8 mouse cellular contexts compared by ENCODE assay signal in genomic region chr4:136470347-136471071, GRCm38 (mm10). TPM values are rescaled to one million over a fixed set of nuclear protein-coding genes. Genes with fewer than 3 reads are reported as not detected.
DNase-seq lines count a peak whose midpoint lies in the region; ATAC-seq and TF ChIP-seq lines count a peak whose summit lies in the region.

No protein-coding gene starts in this region.

- peaks cover 6% of the 10 kb centered on the region; the same call in 1 of the 2 replicates for H3K79me2 ChIP-seq in liver, adult 2 months (ENCODE audit: control insufficient read depth, insufficient read depth, low read length)

- H3K9me3 ChIP-seq in intestine, embryonic 16.5 days (ENCODE audit: control insufficient read depth, low read length), result no peaks in the 10 kb centered on the region
- H3K9me3 ChIP-seq in midbrain, postnatal 0 days (ENCODE audit: low read length), result no peaks in the 10 kb centered on the region

- H3K9ac ChIP-seq in intestine, embryonic 16.5 days (ENCODE audit: low read depth, low read length), result peak overlapping the region; percentile 96
- peak overlapping the region; percentile 98 for H3K9ac ChIP-seq in liver, adult 2 months (ENCODE audit: low read depth, low read length)
- peak overlapping the region; percentile 85 for H3K9ac ChIP-seq in midbrain, postnatal 0 days (replicated peaks; ENCODE audit: low read length, poor library complexity, severe bottlenecking)

- peaks cover 6% of the 10 kb centered on the region; the same call in 1 of the 2 replicates for H3K27me3 ChIP-seq in thymus, adult 2 months (ENCODE audit: control insufficient read depth, insufficient read depth, low read length)
- no peaks in the 10 kb centered on the region for H3K27me3 ChIP-seq in intestine, embryonic 16.5 days (replicated peaks; ENCODE audit: control insufficient read depth, insufficient read depth, low read length)
- H3K27me3 ChIP-seq in liver, adult 2 months (ENCODE audit: control insufficient read depth, insufficient read depth, low read length), result no peaks in the 10 kb centered on the region
- no peaks in the 10 kb centered on the region for H3K27me3 ChIP-seq in midbrain, postnatal 0 days (ENCODE audit: insufficient read depth, low read length)

- under 1% methylated on average over 58 of the region's 58 CpGs for WGBS in thymus, adult 2 months
- under 1% methylated on average over 58 of the region's 58 CpGs for WGBS in intestine, embryonic 16.5 days
- under 1% methylated on average over 57 of the region's 58 CpGs for WGBS in liver, adult 2 months
- WGBS in midbrain, postnatal 0 days, result under 1% methylated on average over 50 of the region's 58 CpGs

- 0 out of 2 replicates have a peak, but pooled peaks have one; percentile 7 for TF ChIP-seq CTCF in thymus, adult 2 months (IDR thresholded peaks at IDR 0.05; ENCODE audit: borderline replicate concordance, control insufficient read depth, extremely low read depth, insufficient read depth, low read length, poor library complexity)
- TF ChIP-seq CTCF in liver, adult 2 months (IDR thresholded peaks at IDR 0.05; ENCODE audit: low read depth, low read length), result no peak
- no peak for TF ChIP-seq CTCF in midbrain, postnatal 0 days (IDR thresholded peaks at IDR 0.05)

- no peak for TF ChIP-seq POLR2A in thymus, adult 2 months (IDR thresholded peaks at IDR 0.05; ENCODE audit: control insufficient read depth, extremely low read depth, insufficient read depth, low read length, poor library complexity)
- TF ChIP-seq POLR2A in liver, adult 2 months (IDR thresholded peaks at IDR 0.05; ENCODE audit: extremely low read depth, insufficient read depth, low read length), result no peak

- peak; percentile 24 for DNase-seq in thymus, adult 2 months
- no peak for DNase-seq in thymus, adult 18-20 months
- peak; percentile 63 to 65 for DNase-seq in cerebellum, postnatal 36 days
- DNase-seq in gastrocnemius, postnatal 4 days (ENCODE audit: low spot score in 2 of 2), result peak; percentile 38 to 56
- peak; percentile 41 for DNase-seq in liver, adult 2 months (ENCODE audit: extremely low read depth, low read depth, low spot score)
- DNase-seq in midbrain, postnatal 0 days (ENCODE audit: low spot score), result peak; percentile 50
- DNase-seq in thymus, postnatal 14 days, result peak; percentile 34

- no peak overlapping the region for H3K27ac ChIP-seq in thymus, adult 2 months (ENCODE audit: control insufficient read depth, insufficient read depth, low read length)
- H3K27ac ChIP-seq in intestine, embryonic 16.5 days (ENCODE audit: low read length), result peak overlapping the region; percentile 98
- peak overlapping the region; percentile 41 for H3K27ac ChIP-seq in liver, adult 2 months (replicated peaks; ENCODE audit: insufficient read depth, low read depth, low read length)
- peak overlapping the region; percentile 90 for H3K27ac ChIP-seq in midbrain, postnatal 0 days (ENCODE audit: low read depth, low read length)

- peak overlapping the region; percentile 55 for H3K4me3 ChIP-seq in thymus, adult 2 months (ENCODE audit: control insufficient read depth, insufficient read depth, low read length)
- peak overlapping the region; percentile 96 for H3K4me3 ChIP-seq in intestine, embryonic 16.5 days (ENCODE audit: low read length)
- peak overlapping the region; percentile 94 for H3K4me3 ChIP-seq in liver, adult 2 months (ENCODE audit: insufficient read depth, low read depth, low read length)
- peak overlapping the region; percentile 94 for H3K4me3 ChIP-seq in midbrain, postnatal 0 days (ENCODE audit: low read depth, low read length)

- peaks cover 6% of the 10 kb centered on the region; the same call in 1 of the 2 replicates for H3K4me1 ChIP-seq in thymus, adult 2 months (replicated peaks; ENCODE audit: control insufficient read depth, insufficient read depth, low read length)
- peaks cover 35% of the 10 kb centered on the region for H3K4me1 ChIP-seq in intestine, embryonic 16.5 days (ENCODE audit: control insufficient read depth, insufficient read depth, low read length)
- peaks cover 3% of the 10 kb centered on the region; the same call in 1 of the 2 replicates for H3K4me1 ChIP-seq in liver, adult 2 months (ENCODE audit: control insufficient read depth, insufficient read depth, low read length)
- H3K4me1 ChIP-seq in midbrain, postnatal 0 days (ENCODE audit: insufficient read depth, low read length), result peaks cover 4% of the 10 kb centered on the region

- H3K4me2 ChIP-seq in intestine, embryonic 16.5 days (ENCODE audit: low read depth, low read length), result peak overlapping the region; percentile 74
- peak overlapping the region; percentile 63 for H3K4me2 ChIP-seq in midbrain, postnatal 0 days (ENCODE audit: low read depth, low read length, poor library complexity, severe bottlenecking)

- peak; percentile 12 for ATAC-seq in intestine, embryonic 16.5 days
- ATAC-seq in midbrain, postnatal 0 days (ENCODE audit: low FRiP score), result peak; percentile 10; the same call in 1 of the 2 replicates

- H3K36me3 ChIP-seq in thymus, adult 2 months (ENCODE audit: control insufficient read depth, insufficient read depth, low read length), result no peaks in the 10 kb centered on the region
- no peaks in the 10 kb centered on the region for H3K36me3 ChIP-seq in intestine, embryonic 16.5 days (ENCODE audit: control insufficient read depth, insufficient read depth, low read length)
- no peaks in the 10 kb centered on the region for H3K36me3 ChIP-seq in liver, adult 2 months (ENCODE audit: control insufficient read depth, insufficient read depth, low read length)
- H3K36me3 ChIP-seq in midbrain, postnatal 0 days (ENCODE audit: insufficient read depth, low read length), result no peaks in the 10 kb centered on the region

RNA-seq across cellular contexts. Expression of gene Luzp1, which starts 0.9 kb away (rescaled TPM):
- 4.1 and 5.0 TPM in 2 replicates for polyA plus RNA-seq in thymus, adult 2 months (2012; rRNA removed)
- 10 to 100 TPM; 32.6 to 36.2 TPM for total RNA-seq in gastrocnemius, postnatal 4 days (2021)
- 96.8 and 115 TPM in 2 replicates for polyA plus RNA-seq in intestine, embryonic 16.5 days (2015; fragmentation: Nextera tagmentation; extraction: Ambion mirVana)
- total RNA-seq in liver, adult 2 months (2014; rRNA removed), result 6.8 and 8.1 TPM in 2 replicates
- 2.5 and 3.3 TPM in 2 replicates for polyA plus RNA-seq in liver, adult 2 months (2012; rRNA removed)
- total RNA-seq in midbrain, postnatal 0 days (2014; rRNA removed), result 15.2 and 17.0 TPM in 2 replicates
- 50.6 and 58.0 TPM in 2 replicates for polyA plus RNA-seq in midbrain, postnatal 0 days (2015; fragmentation: Nextera tagmentation; extraction: Ambion mirVana)

RNA-seq across cellular contexts. Expression of gene 6030445D17Rik, which starts 8.5 kb away (rescaled TPM):
- polyA plus RNA-seq in thymus, adult 2 months (2012; rRNA removed), result 0.14 and 0.19 TPM in 2 replicates
- under 1 TPM; 0.76 to 0.91 TPM for total RNA-seq in gastrocnemius, postnatal 4 days (2021)
- polyA plus RNA-seq in intestine, embryonic 16.5 days (2015; fragmentation: Nextera tagmentation; extraction: Ambion mirVana), result 0.27 and 0.50 TPM in 2 replicates
- 0.07 and 0.18 TPM in 2 replicates for total RNA-seq in liver, adult 2 months (2014; rRNA removed)
- polyA plus RNA-seq in liver, adult 2 months (2012; rRNA removed), result 0.11 and 0.15 TPM in 2 replicates
- total RNA-seq in midbrain, postnatal 0 days (2014; rRNA removed), result 0.19 and 0.27 TPM in 2 replicates
- polyA plus RNA-seq in midbrain, postnatal 0 days (2015; fragmentation: Nextera tagmentation; extraction: Ambion mirVana), result 0.22 and 0.40 TPM in 2 replicates

RNA-seq across cellular contexts. Expression of gene Htr1d, which starts 47.2 kb away (rescaled TPM):
- polyA plus RNA-seq in thymus, adult 2 months (2012; rRNA removed), result 0.24 and 0.57 TPM in 2 replicates
- not detected for total RNA-seq in gastrocnemius, postnatal 4 days (2021)
- 0.10 and 0.16 TPM in 2 replicates for polyA plus RNA-seq in intestine, embryonic 16.5 days (2015; fragmentation: Nextera tagmentation; extraction: Ambion mirVana)
- total RNA-seq in liver, adult 2 months (2014; rRNA removed), result not detected in 2 replicates
- 0.82 TPM in 1 of 2 replicates, not detected in the other for polyA plus RNA-seq in liver, adult 2 months (2012; rRNA removed)
- total RNA-seq in midbrain, postnatal 0 days (2014; rRNA removed), result 4.4 and 5.1 TPM in 2 replicates
- 5.3 and 5.9 TPM in 2 replicates for polyA plus RNA-seq in midbrain, postnatal 0 days (2015; fragmentation: Nextera tagmentation; extraction: Ambion mirVana)

Comparison
In these comparisons a context has a peak if more than half of its experiments do, and no peak if none do; other contexts are left out.
1. DNase-seq: peak in thymus, adult 2 months (single experiment), cerebellum, postnatal 36 days (2 of 2), gastrocnemius, postnatal 4 days (2 of 2), liver, adult 2 months (single experiment), midbrain, postnatal 0 days (single experiment) and thymus, postnatal 14 days (single experiment); none in thymus, adult 18-20 months (0 of 2).
2. Peak in every context shown above with its lines, with median percentiles within 50 percentile points of each other: H3K4me3 ChIP-seq and H3K9ac ChIP-seq.